Mouse (Mus musculus): ENCODE results near the gene Ubr4.
A peak's percentile ranks its signal among the peaks of the same experiment; 100 is the strongest.
"Not testable (repeated sequence)": the region's sequence is repeated elsewhere in the genome, so short reads cannot be mapped to it uniquely, and the experiment has no call there.

The Ubr4 gene

DNA sequence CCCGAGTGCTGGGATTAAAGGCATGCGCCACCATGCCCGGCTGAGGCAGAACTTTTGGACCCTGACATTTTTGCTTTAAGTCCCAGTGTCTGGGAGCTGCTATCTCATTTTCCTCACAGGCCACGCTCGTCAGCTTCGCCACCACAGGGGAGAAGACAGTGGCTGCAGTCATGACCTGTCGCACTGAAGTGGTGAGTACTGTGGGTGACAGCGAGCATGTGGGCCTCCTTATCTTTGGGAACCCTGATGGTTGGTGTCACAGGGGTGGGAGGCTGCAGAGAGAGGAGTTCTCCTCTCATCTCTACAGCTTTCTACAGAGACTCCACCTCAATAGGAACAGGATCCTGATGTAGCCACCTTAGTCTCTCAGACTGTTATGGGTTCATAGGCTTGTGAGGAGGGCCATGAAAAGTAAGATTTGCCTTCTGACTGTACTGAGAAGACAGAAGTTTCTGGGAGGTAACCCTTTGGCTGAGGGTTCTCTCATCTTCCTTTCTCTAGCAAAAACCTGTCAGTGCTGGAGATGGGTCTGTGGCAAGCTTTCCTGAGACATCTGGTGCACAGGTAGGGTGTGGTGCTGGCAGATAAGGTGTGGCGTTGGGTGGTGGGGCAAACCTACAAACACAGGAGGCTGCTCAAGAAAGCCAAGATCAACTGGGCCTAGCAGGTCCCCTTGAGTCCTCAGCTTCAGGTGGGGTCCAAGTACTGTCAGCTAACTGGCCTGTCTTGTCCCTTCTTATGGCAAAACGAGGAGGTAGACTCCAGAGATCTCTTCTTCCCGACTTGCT lies 8.5 kb downstream of the Ubr4 start:
- no peak for DNase-seq

DNA sequence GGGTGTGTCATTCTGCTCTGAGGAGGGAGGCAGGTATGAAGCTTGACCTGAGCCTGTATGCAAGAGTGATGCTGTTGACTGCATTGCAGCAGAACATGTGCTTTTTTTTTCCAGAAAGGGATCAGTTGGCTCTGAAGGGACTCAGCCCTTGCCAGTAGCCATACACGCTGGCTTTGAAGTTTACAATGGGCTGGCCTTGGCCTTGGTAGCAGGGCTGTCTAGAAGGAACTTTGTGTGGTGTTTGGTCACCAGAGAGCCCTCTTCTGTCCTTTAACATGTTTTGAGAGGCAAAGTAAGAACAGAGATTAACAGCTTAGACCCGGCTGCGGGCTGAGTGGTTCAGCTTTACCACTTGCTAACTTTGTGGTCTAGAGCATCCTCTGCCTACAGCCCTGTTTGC lies 14.9 kb downstream of the Ubr4 start:
- DNase-seq, result no peak

DNA sequence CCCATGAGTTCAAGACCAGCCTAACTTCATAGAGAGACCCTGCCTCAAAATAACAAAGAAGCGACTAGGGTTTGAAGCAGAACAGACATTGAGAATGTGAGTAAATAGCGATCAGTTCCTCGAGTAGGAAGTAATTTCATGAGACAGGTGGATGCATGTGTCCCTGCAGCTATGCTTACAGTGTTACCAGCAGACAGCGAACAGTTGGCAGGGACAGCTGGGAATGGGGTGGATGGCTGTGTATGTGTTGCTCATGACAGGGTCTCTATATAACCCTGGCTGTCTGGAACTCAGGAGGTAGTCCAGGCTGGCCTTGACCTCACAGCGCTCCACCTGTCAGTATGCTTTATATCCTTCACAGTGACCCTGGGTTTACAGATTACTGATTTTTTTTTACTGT lies 15.6 kb downstream of the Ubr4 start:
- no peak for DNase-seq

DNA sequence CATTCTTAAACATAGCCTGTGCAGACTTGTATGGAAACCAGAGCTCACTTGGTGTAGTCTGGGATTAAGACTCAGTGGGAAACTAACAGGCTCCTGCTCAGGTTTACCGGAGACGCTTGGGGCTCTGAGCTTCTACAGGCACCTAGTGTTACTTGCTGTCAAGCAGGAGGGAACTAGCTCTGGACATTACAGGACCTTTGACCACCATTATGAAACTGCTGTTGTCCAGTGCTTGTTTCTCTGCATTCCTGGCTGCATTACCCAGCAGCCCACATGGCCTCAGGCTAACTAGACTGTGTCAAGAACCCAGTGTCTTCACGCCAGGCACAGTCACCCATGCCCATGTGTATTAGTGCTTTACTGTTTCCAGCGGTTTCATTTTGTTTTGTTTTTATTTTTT lies 20.7 kb downstream of the Ubr4 start:
- DNase-seq, result no peak

DNA sequence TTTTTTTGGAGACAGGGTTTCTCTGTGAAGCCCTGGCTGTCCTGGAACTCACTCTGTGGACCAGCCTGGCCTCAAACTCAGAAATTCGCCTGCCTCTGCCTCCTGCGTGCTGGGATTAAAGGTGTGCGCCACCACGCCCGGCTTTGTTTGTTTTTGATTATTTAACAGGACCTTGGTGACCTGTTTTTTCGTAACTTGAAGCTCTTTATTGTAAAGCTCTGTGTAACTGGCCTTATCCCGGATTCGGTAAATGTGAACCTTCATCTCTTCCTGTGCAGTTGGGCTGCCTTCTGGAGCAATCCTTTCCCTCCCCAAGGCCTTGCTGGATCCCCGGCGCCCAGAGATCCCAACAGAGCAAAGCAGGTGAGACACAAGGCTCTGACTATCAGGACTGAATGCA lies 21.1 kb downstream of the Ubr4 start:
- DNase-seq, result no peak

DNA sequence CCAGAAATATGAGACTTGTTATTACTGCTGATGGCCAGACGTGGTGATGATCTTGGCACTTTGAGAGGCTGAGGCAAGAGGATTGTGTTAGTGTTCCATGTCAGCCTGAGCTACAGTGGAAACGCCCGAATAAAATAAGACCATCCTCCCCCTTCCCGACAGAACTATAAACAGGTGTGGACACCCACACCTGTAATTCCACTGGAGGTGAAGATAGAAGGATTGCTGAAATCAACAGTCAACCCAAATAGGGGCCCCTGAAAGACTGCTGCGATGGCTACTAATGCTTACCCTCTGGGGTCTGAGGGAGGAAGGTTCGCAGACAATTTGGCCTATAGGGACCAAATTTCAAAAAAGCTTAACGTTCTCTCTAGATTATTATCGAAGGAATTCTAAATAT lies 27.3 kb downstream of the Ubr4 start:
- DNase-seq, result peak; percentile 20

DNA sequence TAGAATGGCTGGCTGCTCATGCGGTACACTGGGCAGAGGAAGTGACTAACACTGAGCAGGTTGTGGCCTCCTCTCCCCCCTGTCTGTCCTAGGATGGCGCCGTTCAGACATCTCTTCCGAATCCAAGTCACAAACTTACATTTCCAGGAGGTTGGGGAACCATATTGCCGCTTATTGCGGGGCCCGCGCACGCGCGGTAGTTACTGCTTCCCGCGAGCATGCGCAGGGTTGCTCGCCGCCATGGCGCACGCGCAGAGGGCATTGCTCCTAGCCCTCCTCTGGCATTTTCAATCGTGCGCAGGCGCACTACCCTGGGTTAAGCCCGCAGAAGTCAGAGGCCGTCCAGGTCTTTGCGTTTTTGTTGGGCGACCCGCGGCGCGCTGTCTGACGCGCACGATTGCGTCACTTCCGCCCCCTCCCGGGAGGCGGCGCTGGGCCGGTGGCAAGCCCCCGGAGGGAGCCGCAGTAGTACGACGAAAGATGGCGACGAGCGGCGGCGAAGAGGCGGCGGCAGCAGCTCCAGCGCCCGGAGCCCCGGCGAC lies 27.9 kb downstream of the Ubr4 start:
- DNase-seq, result peak; percentile 100

DNA sequence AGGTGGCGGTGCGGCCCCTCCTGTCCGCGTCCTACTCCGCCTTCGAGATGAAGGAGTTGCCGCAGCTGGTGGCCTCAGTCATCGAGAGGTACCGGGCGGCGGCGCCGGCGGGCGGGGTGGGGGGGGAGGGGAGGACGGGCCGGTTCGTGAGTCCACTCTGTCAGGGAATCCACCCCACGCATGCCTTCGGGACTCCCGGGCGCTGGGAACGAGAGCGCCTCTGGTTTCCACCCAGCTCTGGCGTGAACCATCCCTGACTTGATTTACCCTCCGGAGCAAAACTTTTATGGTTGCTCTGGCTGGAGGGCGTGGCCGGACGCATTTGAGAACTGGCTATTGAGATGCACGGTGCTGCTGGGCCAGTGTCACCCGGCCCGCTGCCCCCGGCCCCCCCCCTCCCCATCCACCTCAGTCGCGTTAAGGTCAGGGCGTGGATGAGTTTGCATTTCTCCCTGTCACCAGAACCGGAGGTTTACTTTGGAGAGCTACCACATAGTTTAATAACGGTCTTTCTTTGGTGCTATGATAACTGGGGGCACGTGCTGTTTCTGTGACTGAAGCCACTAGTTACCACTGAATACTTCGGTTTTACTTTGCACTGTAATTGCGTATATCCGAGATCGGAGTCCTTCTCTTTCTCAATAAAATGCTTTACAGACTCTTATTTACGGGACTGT lies 28.5 kb downstream of the Ubr4 start:
- no peak for DNase-seq

DNA sequence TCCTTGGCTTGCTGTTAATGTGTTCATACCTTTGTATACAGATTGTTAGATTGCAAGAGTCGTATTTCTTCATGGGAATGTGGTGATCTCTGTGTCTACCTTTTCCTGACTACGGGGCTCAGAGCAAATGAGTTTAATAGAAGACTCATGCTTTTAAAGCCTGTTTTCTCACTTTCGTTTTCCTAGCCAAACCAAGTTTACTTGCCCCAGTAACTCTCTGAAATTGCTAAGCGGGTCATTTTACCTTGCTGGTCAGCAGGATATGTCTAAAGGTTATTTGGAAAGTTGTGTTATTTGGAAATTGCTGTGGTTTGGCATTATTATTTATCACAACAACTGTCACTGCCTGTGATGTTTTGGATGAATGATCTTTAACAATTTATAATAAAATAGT lies 29.0 kb downstream of the Ubr4 start:
- DNase-seq, result no peak

DNA sequence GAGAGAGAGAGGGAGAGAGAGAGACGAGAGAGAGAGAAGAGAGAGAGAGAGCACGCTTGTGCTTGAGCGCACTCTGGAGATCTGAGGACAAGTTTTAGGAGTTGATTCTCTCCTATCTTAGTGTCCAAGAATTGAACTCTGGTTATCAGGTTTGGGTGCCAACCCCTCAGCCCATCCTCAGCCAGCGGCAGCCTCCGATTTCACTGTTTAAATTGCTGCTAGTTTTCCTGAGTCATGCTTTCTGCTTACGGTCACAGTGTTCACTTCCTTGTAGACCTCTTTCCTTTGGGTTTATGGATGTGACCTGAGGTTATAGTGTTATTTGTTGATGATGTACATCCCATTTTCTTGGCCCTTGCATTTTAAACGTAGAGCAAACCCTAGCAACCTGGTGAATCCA lies 29.8 kb downstream of the Ubr4 start:
- DNase-seq, result no peak

DNA sequence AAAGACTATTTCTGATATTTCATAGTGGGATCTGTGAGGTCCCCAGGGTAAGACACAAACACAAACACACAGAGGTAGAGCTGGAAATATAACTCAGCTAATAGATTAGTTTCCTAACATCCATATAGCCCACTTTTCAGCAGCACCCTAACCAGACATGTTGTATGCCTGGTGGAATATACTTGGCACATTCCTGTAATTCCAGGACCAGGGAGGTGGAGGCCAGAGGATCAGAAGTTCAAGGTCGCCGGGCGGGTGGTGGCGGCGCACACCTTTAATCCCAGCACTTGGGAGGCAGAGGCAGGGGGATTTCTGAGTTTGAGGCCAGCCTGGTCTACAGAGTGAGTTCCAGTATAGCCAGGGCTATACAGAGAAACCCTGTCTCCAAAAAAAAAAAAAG lies 33.4 kb downstream of the Ubr4 start:
- DNase-seq, result not testable (repeated sequence)

DNA sequence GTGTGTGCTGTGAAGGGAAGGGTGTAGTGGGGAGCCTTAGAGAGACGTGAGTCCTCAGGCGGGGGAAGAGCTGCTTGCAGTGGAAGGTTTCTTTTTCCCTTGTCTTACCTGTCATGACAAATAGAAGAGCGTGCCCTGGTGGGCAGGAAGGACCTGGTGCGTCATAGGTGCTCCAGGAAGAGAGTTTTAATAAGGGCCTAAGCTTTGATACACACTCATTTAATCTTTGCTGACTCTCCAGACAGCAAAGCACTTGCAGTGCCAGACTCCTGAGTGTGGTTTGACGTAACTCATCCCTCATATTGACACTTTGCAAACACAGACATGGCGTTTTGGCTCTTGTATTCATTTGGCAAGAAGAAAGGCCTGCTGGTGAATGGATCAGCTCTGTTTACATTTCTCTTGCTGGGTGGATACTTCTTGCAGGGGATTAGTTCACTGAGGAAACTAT lies 34.5 kb downstream of the Ubr4 start:
- no peak for DNase-seq

DNA sequence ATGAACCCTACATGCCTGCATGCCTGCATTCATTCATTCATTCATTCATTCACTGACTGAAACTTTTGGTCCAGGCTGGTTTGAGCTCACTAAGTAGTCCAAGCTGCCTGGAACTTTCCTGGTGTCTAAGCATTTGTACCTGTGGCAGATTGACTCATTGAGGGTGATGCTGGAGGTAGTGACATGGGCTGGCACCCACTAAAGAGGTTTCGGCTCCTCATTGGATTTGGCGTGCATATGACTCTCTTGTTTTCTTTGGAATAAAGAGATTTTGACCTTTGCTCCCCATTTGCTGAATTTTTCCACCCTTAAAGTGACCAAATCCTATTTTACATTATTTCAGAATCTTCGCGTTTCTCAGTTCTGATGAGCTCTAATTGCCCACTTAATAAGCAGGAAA lies 37.1 kb downstream of the Ubr4 start:
- DNase-seq, result no peak

DNA sequence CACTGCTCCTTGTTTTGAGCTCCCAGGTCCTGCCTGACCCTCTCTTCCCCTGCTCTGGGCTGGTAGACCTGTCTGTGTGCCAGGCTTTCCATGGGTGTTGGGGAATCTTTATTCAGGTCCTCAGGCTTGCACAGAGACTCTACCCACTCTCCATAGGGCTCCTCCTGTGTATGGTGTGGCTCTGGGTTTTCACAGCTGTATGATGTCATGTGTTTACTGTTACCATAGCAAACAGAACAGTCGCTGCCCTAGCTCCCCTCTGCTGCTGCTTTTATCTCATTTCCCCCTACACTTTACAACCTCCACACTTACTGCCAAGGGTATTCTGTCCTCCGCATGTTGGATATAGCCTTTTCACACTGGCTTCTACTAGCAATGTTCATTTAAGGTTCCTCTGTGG lies 43.0 kb downstream of the Ubr4 start:
- DNase-seq, result no peak

DNA sequence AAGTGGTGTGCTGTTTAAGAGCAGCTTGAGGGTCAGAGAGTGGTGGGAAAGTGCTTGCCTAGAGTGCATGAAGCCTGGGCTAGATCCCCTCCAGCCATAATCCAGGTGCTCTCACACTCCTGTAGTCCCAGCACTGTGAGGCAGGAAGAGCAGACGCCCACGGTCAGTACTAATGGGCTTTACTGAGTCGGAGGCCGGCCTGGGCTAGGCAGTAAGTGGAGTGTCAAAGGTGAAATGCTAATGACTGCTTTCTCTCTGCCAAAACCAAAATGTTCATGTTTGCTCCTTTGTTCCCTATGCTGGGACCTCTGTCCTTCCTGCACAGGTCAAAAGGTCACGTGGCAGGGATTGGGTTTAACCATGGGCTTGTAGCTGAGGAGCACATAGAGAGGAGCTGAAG lies 48.1 kb downstream of the Ubr4 start:
- no peak for DNase-seq

DNA sequence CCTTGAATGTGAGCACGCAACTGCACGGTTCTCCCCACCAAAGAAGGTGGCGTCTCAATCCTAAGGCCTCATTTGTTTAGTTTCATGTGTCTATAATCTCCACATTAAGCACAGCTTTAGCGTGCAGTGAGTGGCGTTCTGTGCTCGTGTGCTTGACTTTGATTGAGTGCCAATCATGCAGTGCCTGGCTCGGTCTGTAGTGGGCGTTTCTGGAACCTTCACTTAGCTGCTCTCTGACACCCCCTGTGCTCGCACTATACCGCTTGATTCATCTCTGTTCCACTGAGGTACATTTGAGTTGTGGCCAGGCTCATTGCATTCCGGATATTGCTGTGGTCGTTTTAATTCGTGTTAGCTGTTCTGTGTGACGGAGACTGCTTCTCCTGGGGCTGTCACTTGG lies 50.8 kb downstream of the Ubr4 start:
- no peak for DNase-seq

DNA sequence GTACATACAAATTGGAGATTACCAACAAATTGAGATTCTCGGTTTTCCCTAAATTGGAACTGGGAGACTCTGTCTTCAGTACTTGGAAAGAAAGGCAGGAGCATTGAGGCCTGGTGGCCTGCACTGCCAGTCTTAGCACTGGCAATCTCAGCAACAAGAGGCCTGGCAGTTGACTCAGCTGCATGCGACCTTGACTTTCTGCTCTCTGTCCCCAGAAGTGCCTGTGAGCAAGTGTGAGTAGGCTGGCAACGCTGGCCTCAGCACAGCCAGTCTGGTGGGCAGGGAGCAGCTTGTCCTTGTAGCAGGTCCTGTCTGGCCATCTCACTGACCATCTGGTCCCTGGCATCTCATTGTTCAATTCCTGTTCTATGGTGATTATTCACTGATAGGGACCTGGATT lies 58.9 kb downstream of the Ubr4 start:
- peak; percentile 24 for DNase-seq

DNA sequence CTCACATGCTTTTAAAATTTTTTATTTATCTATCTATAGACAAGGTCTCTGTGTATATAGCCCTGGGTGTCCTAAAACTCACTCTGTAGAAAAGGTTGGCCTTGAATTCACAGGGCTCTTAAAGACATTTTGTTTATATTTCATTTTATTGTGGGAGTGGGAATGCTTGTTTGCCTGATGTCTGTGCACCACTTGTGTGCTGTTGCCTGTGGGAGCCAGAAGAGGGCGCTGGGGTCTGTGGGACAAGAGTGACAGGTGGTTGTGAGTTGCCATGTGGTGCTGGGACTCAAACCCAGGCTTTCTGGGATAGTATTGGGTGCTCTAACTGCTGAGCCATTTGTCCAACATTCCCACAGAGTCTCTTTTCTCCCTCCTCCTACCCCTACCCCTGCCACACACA lies 65.5 kb downstream of the Ubr4 start:
- no peak for DNase-seq

DNA sequence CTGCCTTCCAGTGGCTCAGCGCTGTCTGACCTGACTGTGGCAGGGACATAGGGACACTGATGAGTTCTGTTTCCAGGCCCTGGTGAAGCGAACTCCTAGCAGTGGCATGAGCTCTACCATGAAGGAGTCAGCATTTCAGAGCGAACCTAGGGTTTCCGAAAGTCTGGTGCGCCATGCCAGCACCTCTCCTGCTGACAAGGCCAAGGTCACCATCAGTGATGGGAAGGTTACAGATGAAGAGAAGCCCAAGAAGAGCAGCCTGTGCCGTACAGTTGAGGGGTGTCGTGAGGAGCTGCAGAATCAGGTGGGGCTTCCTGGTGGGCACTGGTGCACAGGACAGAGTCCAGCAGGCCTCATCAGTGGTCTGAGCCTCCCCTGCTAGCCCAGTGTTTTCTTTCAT lies 69.2 kb downstream of the Ubr4 start:
- no peak for DNase-seq

DNA sequence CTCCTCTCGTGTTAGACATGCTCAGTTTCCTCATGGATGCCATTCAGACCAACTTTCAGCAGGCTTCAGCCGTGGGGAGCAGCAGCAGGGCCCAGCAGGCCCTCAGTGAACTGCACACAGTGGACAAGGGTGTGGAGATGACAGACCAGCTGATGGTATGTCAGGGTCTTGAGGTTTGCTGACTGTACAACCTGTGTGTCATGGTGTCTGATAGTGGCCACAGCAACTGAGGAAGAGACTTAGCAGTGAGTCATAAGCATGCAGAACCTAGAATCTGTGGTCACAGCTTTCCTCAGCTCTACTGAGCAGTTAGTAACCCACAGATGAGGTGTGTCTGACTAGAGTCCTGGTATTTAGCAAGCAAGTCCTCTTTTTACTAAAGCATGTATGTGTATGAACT lies 70.0 kb downstream of the Ubr4 start:
- DNase-seq, result no peak

DNA sequence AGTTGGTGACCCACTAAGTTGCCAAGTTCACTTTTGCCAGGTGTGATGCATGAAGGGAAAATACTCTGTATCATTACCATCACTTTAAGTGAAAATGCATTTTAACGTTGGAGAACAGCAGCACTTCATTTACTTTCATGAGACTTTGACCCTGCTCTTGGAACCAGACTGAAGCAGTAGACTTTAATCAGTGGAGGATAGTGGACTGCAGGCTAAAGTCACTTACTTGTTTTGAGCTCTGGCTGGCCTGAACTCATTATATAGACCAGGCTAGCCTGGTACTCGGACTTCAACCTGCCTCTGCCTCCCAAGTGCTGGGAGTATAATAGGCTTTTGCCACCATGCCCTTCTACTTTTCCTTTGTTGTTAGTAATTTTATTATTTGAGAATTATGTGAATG lies 70.9 kb downstream of the Ubr4 start:
- no peak for DNase-seq

DNA sequence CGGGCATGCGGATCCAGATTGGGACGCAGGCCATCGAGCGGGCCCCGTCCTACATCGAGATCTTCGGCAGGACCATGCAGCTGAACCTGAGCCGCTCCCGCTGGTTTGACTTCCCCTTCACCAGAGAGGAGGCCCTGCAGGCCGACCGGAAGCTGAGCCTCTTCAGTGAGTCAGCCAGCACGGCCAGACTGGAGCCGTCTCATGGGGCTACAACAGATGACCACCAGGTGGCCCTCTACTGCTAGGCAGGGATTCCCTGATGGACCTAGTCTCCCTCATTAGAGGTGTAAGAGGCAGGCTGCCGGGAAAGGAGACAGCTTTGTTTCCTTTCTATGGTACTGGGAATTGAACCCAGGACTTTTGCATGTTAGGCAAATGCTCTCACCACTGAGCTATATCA lies 77.8 kb downstream of the Ubr4 start:
- peak; percentile 86 for DNase-seq

DNA sequence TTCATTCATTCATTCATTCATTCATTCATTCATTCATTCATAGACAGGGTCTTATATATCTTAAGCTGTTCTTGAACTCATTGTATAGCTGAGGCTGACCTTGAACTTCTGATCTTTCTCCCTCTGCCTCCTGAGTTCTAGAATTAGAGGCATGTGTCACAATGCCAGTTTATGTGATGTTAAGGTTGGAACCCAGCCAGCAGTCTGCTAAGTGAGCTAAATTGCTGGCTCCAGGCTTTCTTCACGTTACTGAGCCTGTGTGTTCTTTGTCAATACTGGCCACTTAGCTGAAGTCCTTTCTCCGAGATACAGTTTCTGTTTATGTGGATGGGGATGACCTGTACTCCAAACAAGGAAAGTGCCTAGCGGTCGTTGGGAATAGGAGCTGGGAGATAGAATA lies 78.5 kb downstream of the Ubr4 start:
- DNase-seq, result no peak

DNA sequence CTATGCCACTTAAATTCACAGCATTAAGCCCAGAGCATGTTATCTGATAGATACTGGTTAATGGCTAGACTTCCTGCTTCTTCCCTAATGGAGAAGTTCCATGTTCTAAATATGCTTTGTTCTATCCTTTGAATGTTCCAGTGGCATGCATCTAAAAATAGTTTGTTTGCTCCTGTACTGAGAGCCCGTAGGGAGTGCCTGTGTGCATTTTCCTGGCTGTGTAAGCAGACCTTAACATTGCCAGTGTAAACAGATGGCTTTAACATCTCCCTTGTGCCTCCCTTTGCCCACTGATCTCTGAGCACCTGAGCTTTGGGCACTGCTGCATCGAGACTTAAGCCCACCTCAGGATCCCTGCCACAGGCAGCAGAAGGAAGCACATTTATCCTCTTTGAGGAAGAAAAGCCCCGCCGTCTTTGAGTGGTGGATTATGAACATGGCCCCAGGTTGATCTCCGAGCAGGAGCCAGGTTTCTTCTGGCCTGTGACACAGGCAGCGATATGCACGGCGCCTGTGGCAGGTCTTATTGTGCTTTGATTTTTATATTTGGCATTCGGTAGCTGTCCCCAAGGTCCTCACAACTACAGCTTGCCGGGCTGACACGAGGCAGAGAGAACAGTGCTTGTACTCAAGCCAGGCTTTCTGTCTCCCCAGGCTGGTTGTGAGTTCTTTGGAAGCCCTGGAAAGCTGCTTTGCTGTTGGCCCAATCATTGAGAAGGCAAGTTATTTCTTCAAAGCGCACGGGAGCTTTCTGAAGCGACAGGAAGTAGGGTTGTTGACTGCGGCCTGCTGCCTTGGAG lies 80.8 kb downstream of the Ubr4 start:
- peak; percentile 68 for DNase-seq
